Mouse (Mus musculus) retina, postnatal 7 days (tissue): ENCODE measurements around the gene Faf2.

Experiments used
- DNase-seq: peaks from one replicate; pipeline ENCODE4 v3.0.0-alpha.2; 2012; ENCODE audit warnings: low read depth, low spot score

Faf2 gene

GRCm38 (mm10) chr13:54678263-54678662, 56.7 kb downstream of the Faf2 start:
- DNase-seq, result no peak

GRCm38 (mm10) chr13:54680184-54680853, 58.7 kb downstream of the Faf2 start:
- no peak for DNase-seq

- no peak for DNase-seq
Measured at GRCm38 (mm10) chr13:54681291-54681690, 59.7 kb downstream of the Faf2 start.

GRCm38 (mm10) chr13:54683301-54683700, 61.7 kb downstream of the Faf2 start:
- DNase-seq, result no peak

- no peak for DNase-seq
Measured at GRCm38 (mm10) chr13:54684140-54684896, 62.7 kb downstream of the Faf2 start.

GRCm38 (mm10) chr13:54685174-54685573, 63.6 kb downstream of the Faf2 start:
- peak; percentile 42 for DNase-seq

GRCm38 (mm10) chr13:54686139-54687053, 64.8 kb downstream of the Faf2 start:
- DNase-seq, result no peak

- peak; percentile 43 for DNase-seq
Measured at GRCm38 (mm10) chr13:54687096-54687495, 65.5 kb downstream of the Faf2 start.

GRCm38 (mm10) chr13:54687575-54688424, 66.2 kb downstream of the Faf2 start:
- DNase-seq, result peak; percentile 95

- no peak for DNase-seq
Measured at GRCm38 (mm10) chr13:54690151-54690740, 68.7 kb downstream of the Faf2 start.

- no peak for DNase-seq
Measured at GRCm38 (mm10) chr13:54691737-54692136, 70.2 kb downstream of the Faf2 start.

- no peak for DNase-seq
Measured at GRCm38 (mm10) chr13:54692711-54693557, 71.3 kb downstream of the Faf2 start.

- peak; percentile 100 for DNase-seq
Measured at GRCm38 (mm10) chr13:54693558-54694347, 72.2 kb downstream of the Faf2 start, which contains the start of gene Rnf44. Gene Rnf44 (minus strand): TSS chr13:54693907.

- DNase-seq, result no peak
Measured at GRCm38 (mm10) chr13:54694348-54695060, 72.9 kb downstream of the Faf2 start.

- DNase-seq, result no peak
Measured at GRCm38 (mm10) chr13:54695479-54696230, 74.1 kb downstream of the Faf2 start.

- DNase-seq, result no peak
Measured at GRCm38 (mm10) chr13:54701243-54701642, 79.7 kb downstream of the Faf2 start, which contains the start of gene Cdhr2. Gene Cdhr2 (plus strand): TSS chr13:54701461.

GRCm38 (mm10) chr13:54702507-54702906, 80.9 kb downstream of the Faf2 start:
- no peak for DNase-seq
